Mouse (Mus musculus): ENCODE measurements around the gene Selenow. TPM values are rescaled to one million over a fixed set of nuclear protein-coding genes. Genes with fewer than 3 reads are reported as not detected.

Gene Selenow
- total RNA-seq (2023) = 100 to 1,000 TPM; 140 to 155 TPM

GRCm38 (mm10) chr7:15922220-15922773 is at the start of gene Selenow:
Selenow (minus strand) TSS chr7:15922402.

DNA sequence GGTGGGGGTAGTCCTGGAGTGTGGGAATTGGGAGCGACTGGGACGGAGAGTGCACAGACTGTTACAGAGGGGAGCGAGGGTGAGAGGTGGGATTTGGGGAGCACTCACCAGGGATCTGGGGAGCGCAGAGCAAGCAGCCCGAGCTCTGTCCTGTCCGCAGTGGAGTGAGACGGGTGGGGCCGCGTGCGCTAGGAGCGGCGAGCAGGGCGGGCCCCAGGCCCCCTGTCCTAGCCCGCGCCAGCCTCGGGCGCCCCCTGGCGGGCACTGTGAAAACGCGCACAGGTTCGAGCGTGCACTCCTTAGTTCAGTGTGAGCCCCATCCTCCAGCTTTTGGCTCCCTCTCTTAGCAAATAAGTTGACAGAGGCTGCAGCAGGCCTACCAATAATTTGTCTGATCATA is 45.1 kb upstream of the Selenow start, which contains the start of gene Ehd2:
Ehd2 (minus strand) TSS at position 256 of the 400 bp plus-strand sequence.

DNA sequence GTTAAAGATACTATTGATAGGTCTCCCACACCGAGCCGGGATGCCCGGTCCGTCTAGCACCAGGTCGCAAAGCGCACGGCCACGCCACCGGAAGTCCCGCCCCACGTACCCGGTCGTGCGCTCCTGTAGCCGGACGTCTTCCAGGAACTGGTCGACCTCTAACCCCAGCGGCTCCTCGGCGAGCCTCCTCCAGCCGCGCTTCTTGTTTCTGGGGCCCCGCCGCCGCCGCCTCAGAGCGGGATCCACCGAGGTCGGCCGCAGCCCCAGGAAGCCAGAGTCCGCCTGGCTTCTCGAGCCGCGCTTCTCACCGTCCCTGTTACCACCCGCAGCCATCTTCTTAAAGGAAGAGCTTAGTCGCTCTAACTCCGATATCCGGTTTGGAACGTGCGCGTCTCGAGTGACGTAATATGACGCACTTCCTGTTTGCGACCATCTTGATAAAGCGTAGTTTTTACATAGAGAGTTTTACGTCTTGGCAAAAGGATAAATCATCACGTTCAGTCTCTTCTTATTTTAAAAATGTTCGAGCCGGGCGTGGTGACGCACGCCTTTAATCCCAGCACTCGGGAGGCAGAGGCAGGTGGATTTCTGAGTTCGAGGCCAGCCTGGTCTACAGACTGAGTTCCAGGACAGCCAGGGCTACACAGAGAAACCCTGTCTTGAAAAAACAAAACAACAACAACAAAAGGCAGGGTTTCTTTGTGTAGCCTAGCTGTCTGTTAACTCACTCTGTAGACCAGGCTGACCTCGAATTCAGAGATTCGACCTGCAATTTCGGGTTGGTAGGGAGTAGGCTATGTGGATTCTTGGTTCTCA is 23.7 kb upstream of the Selenow start, which contains the start of gene Nop53:
Nop53 (minus strand) TSS at position 354 of the 816 bp plus-strand sequence.

DNA sequence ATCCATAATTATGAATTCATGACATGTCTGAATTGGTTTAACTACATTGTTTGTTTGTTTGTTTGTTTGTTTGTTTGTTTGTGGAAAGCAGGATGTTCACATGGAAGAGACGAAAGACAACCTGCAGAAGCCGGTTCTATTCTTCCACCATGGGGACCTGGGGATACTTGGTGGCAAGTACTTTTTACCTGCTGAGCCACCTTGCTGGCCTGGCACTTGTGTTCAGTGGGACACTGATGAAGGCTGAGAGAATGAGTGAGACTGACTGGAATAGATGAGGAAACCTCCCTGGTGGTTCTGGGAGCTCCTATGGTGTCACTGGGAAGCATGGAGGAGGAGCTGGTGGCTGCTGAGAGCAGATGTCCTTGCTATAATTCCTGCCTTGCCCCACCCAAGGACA is 39.9 kb downstream of the Selenow start, which contains the start of gene Crxos:
Crxos (plus strand) TSS at position 301 of the 400 bp plus-strand sequence.

DNA sequence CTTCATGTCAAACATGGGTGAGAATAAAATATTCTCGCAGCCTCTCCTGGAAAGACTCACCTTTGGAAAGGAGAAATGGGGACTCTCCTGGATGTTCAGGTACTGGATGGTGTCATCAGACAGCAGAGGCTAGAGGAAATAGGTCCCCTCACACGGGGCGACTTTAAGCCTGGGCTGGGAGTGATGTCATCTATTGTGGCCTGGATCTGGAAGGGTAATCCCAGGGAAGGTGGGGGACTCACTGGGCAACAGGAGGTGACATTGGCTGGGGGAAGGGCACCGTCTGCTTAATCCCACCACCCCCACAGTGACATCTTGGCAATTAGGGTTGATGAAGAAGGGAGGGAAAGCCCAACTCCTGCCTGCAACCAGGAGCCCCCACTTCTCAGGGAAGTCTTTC is 42.4 kb downstream of the Selenow start, which contains the start of gene Crx:
Crx (minus strand) TSS at position 213 of the 400 bp plus-strand sequence.

Other genes with a start within 250 kb of the Selenow start
- gene Obox5, start 172.3 kb downstream of the Selenow start, total RNA-seq (2023) = not detected
- gene Obox6, start 82.7 kb downstream of the Selenow start, total RNA-seq (2023) = not detected
- not detected for gene Crx, start 42.4 kb downstream of the Selenow start, total RNA-seq (2023)
- not detected for gene Crxos, start 39.8 kb downstream of the Selenow start, total RNA-seq (2023)
- 100 to 1,000 TPM; 437 to 465 TPM for gene Nop53, start 23.7 kb upstream of the Selenow start, total RNA-seq (2023)
- 1 to 10 TPM; 7.5 to 8.2 TPM for gene Ehd2, start 45.2 kb upstream of the Selenow start, total RNA-seq (2023)
- gene Bicra, start 125.5 kb upstream of the Selenow start, total RNA-seq (2023) = 10 to 100 TPM; 75.2 to 82.1 TPM
- not detected for gene Zfp541, start 139.4 kb upstream of the Selenow start, total RNA-seq (2023)
- 100 to 1,000 TPM; 266 to 309 TPM for gene Napa, start 176.1 kb upstream of the Selenow start, total RNA-seq (2023)
- gene Kptn, start 197.5 kb upstream of the Selenow start, total RNA-seq (2023) = 10 to 100 TPM; 38.4 to 39.2 TPM
- under 1 TPM; 0.09 to 0.18 TPM for gene Slc8a2, start 207.4 kb upstream of the Selenow start, total RNA-seq (2023)

All from B cell, adult 67 days (primary cell).